11 mouse cellular contexts compared by ENCODE assay signal in the genomic region with DNA sequence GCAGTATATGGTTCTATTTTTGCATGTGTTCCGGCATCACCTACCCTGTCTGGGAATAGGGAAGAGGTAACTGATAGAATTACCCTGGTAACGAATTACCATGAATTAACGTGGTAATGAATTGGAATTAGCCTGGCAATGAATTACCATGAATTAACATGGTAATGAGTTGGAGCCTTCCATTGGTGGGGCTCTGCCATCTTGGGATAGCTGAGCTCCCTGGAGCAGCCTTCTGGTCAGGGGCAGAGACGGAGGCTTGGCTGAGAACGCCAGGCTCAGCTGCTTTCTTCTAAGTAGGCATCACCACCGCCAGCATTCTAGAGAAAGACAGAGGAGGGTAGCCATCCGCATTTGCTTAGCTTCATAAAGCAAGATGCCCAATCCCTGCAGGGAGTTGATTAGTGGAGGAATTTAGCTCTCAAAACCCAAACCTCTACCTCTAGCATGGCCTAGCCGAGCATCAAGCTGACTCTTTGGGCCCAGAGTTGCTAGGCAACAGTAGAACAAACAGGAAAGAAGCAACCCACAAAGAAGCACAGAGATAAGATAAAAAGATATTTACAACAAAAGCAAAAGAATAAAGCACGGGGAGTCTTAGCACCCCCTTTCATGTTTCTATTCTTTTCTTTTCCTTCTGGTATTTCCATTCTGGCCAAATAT. TPM values are rescaled to one million over a fixed set of nuclear protein-coding genes. Genes with fewer than 3 reads are reported as not detected.
DNase-seq lines count a peak whose midpoint lies in the region; ATAC-seq and TF ChIP-seq lines count a peak whose summit lies in the region.
"Had no signal": no experiment of that assay in that cellular context is flagged by ENCODE, and none has a peak within 500 bp of the region (broad histone marks: within the 10 kb centered on the region; RNA-seq: fewer than 3 reads in every experiment).

No protein-coding gene starts in this region.

- no peak for TF ChIP-seq POLR2A in brain, embryonic 14.5 days (IDR thresholded peaks at IDR 0.05; ENCODE audit: borderline replicate concordance, extremely low read depth, insufficient read depth, insufficient read length, poor library complexity, severe bottlenecking)

- peak; percentile 85 for ATAC-seq in inflammation-experienced regulatory T-cells, adult 6 months

- peak; percentile 35 for DNase-seq in lung, postnatal 36 days
- DNase-seq in lung, postnatal 4 days = no peak
- DNase-seq in brain, embryonic 14.5 days (ENCODE audit: low read depth) = peak; percentile 80
- DNase-seq in thymus, postnatal 14 days = peak; percentile 68
- DNase-seq in frontal cortex, postnatal 10 days (ENCODE audit: low spot score in 2 of 2) = no peak
- DNase-seq in urinary bladder, adult 2 months (ENCODE audit: low spot score) = no peak
- DNase-seq: adrenal gland, postnatal 25 days; cerebellum, adult 11 months; heart, postnatal 10 days; kidney, adult 9 months had no signal

- no peak for TF ChIP-seq CTCF in brain, embryonic 14.5 days (IDR thresholded peaks at IDR 0.05; ENCODE audit: borderline replicate concordance, extremely low read depth, insufficient read depth, insufficient read length)

RNA-seq across cellular contexts. Expression of a gene that starts 6.8 kb away (rescaled TPM):
- polyA plus RNA-seq in brain, embryonic 14.5 days (2012; rRNA removed) = 41.9 and 64.4 TPM in 2 replicates
- 10 to 100 TPM in 2 of 3 experiments, 1 to 10 TPM in 1; 9.6 to 20.2 (median 12.6) TPM for polyA plus RNA-seq in inflammation-experienced regulatory T-cells, adult 6 months (2017; shearing (Covaris generic))
- polyA plus RNA-seq in urinary bladder, adult 2 months (2012; rRNA removed) = 5.2 and 6.3 TPM in 2 replicates

Comparison
In these comparisons a context has a peak if more than half of its experiments do, and no peak if none do; other contexts are left out.
1. DNase-seq: peak in lung, postnatal 36 days (single experiment), brain, embryonic 14.5 days (single experiment) and thymus, postnatal 14 days (single experiment); none in lung, postnatal 4 days (0 of 2), frontal cortex, postnatal 10 days (0 of 2) and urinary bladder, adult 2 months (single experiment).